Mouse (Mus musculus) myocyte (in vitro differentiated cells): ENCODE data around the gene Mitf. TPM values are rescaled to one million over a fixed set of nuclear protein-coding genes. Genes with fewer than 3 reads are reported as not detected.

Experiments used
- H3K27me3 ChIP-seq: one replicate; pipeline ENCODE4 v1.6.1; 2011; ENCODE audit not compliant: control insufficient read depth, insufficient read depth, insufficient read length
- H3K36me3 ChIP-seq: one replicate; pipeline ENCODE4 v1.6.1; 2011; ENCODE audit not compliant: control insufficient read depth, insufficient read depth
- H3K4me2 ChIP-seq: one replicate; pipeline ENCODE4 v1.6.1; 2011; ENCODE audit warnings: low read depth, control low read depth
- H3K4me3 ChIP-seq: one replicate; pipeline ENCODE4 v1.5.1; 2011; ENCODE audit warnings: mild to moderate bottlenecking, control low read depth, moderate library complexity
- H3K79me2 ChIP-seq: one replicate; pipeline ENCODE4 v1.6.1; 2011; ENCODE audit not compliant: control insufficient read depth, insufficient read depth
- H3ac ChIP-seq: one replicate; pipeline ENCODE4 v1.6.1; 2011; ENCODE audit not compliant: control insufficient read depth, insufficient read length
- CEBPB ChIP-seq: IDR thresholded peaks from 2 replicates; pipeline ENCODE4 v1.6.1; 2011; ENCODE audit warnings: mild to moderate bottlenecking, moderate library complexity; ENCODE audit not compliant: poor library complexity, insufficient read depth, severe bottlenecking
- E2F4 ChIP-seq: IDR thresholded peaks from one replicate; pipeline ENCODE4 v1.6.1; 2011; ENCODE audit warnings: mild to moderate bottlenecking, control low read depth, moderate library complexity; ENCODE audit not compliant: insufficient read depth
- MAX ChIP-seq: IDR thresholded peaks from one replicate; pipeline ENCODE4 v1.6.1; 2011; ENCODE audit warnings: low read depth, mild to moderate bottlenecking, control low read depth
- MYOD1 ChIP-seq, 3 experiments: IDR thresholded peaks; one replicate each; pipeline ENCODE4 v1.6.1; 2011; ENCODE audit warnings: control low read depth in 2 of 3, low read depth in 2 of 3, mild to moderate bottlenecking in 2 of 3, moderate library complexity in 1 of 3; ENCODE audit not compliant: insufficient read length in 2 of 3, control insufficient read depth in 1 of 3
- MYOG ChIP-seq, 3 experiments: IDR thresholded peaks; one replicate each; pipeline ENCODE4 v1.6.1; 2011; ENCODE audit warnings: control low read depth in 2 of 3, low read depth in 2 of 3, mild to moderate bottlenecking in 2 of 3; ENCODE audit not compliant: insufficient read length in 2 of 3, control insufficient read depth in 1 of 3, insufficient read depth in 1 of 3
- POLR2A ChIP-seq: IDR thresholded peaks from one replicate; pipeline ENCODE4 v1.6.1; 2011; ENCODE audit warnings: low read depth, mild to moderate bottlenecking, control low read depth, moderate library complexity; ENCODE audit not compliant: insufficient read length
- POLR2AphosphoS2 ChIP-seq: IDR thresholded peaks from one replicate; pipeline ENCODE4 v1.6.1; 2011; ENCODE audit warnings: low read depth, control low read depth; ENCODE audit not compliant: insufficient read length
- REST ChIP-seq: IDR thresholded peaks from one replicate; pipeline ENCODE4 v1.6.1; 2011; ENCODE audit warnings: mild to moderate bottlenecking, control low read depth, moderate library complexity; ENCODE audit not compliant: insufficient read depth, insufficient read length
- SRF ChIP-seq: IDR thresholded peaks from one replicate; pipeline ENCODE4 v1.6.1; 2011; ENCODE audit warnings: low read depth; ENCODE audit not compliant: control insufficient read depth, insufficient read length
- TCF12 ChIP-seq: IDR thresholded peaks from one replicate; pipeline ENCODE4 v1.6.1; 2011; ENCODE audit warnings: mild to moderate bottlenecking, control low read depth; ENCODE audit not compliant: poor library complexity, insufficient read depth, severe bottlenecking
- TCF3 ChIP-seq: IDR thresholded peaks from one replicate; pipeline ENCODE4 v1.6.1; 2011; ENCODE audit warnings: low read depth, control low read depth; ENCODE audit not compliant: insufficient read length
- USF1 ChIP-seq: IDR thresholded peaks from one replicate; pipeline ENCODE4 v1.6.1; 2011; ENCODE audit warnings: low read depth, mild to moderate bottlenecking, control low read depth, moderate library complexity
- polyA plus RNA-seq: library from polyadenylated mRNA; unstranded; fragments of >200 nt; fragmentation: generic; extraction: Trizol; gene quantifications from one replicate; pipeline ENCODE4 v1.2.1, GENCODE M21; 2012; ENCODE audit warnings: missing spikeins

Mitf gene
- polyA plus RNA-seq, 1 experiment, result 2.4 TPM

DNA sequence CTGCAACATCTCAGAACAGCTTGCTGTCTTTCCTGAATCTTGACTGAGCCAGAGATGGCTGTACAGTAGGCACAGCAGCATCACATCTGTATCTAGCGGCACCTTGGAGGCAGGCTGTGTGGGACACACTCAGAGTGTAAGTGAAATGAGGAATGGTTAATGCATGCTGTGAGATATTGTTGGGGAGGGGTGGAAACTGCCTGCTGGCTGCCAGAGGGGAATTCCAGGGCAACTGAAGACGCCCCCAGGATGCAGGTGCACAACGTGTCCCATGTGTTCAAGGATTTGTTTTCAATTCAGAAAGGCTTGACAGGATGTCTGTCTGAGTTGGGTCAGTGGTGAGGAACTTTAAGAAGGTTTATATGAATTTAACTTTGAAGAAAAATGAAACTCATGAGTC, 37.3 kb downstream of the Mitf start:
- Histone ChIP-seq H3K27me3 (no peaks in the 10 kb centered on the region), H3K79me2 (no peaks in the 10 kb centered on the region), H3K4me2 (no peak overlapping the region), H3K4me3 (no peak overlapping the region), H3K36me3 (no peaks in the 10 kb centered on the region), H3ac (no peak overlapping the region)
- TF ChIP-seq POLR2AphosphoS2, result no peak
- no peak for TF ChIP-seq CEBPB
- no peak for TF ChIP-seq SRF
- TF ChIP-seq MAX, result no peak
- no peak for TF ChIP-seq REST
- TF ChIP-seq TCF3, result no peak
- TF ChIP-seq E2F4, result no peak

DNA sequence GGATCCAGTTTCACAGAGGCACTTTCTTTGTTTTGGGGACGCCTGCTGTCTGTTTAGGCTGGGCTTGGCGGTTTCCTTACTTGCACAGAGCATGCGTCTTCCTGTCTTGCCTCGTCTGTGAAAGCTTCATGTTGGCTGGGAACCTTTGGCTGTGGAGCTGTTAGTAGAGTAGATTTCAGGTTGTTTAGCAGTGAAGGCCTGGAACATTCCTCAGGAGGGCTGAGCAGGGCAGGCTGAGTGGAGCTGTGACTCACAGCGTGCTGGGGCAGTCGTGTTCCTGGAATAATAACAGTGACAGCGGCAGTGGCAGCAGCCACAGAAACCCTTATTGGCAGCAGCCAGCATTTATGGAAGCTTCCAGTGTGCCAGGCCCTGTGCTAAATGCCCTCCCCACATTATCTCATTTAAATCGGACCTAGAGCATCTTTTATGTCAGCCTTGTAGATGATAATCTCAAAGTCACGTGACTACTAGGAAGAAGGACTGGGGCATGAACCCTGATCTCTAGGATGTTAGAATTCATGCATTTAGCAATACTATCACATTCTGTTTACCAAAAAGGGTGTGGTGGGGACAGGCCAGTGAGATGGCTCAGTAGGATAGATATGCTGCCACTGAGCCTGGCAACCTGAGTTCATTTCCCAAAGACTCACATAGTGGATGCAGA, 41.5 kb downstream of the Mitf start:
- peak overlapping the region; percentile 15 for H3K4me2 ChIP-seq
- no peaks in the 10 kb centered on the region for H3K79me2 ChIP-seq
- no peak overlapping the region for H3K4me3 ChIP-seq
- H3ac ChIP-seq, result no peak overlapping the region
- H3K36me3 ChIP-seq, result no peaks in the 10 kb centered on the region
- no peaks in the 10 kb centered on the region for H3K27me3 ChIP-seq
- peak in 1 of 3 experiments; percentile 23 for TF ChIP-seq MYOD1 (IDR thresholded peaks at IDR 0.05; ENCODE audit: control insufficient read depth in 1 of 3, insufficient read length in 2 of 3, low read depth in 2 of 3)
- peak; percentile 60 for TF ChIP-seq USF1
- TF ChIP-seq E2F4, result no peak

DNA sequence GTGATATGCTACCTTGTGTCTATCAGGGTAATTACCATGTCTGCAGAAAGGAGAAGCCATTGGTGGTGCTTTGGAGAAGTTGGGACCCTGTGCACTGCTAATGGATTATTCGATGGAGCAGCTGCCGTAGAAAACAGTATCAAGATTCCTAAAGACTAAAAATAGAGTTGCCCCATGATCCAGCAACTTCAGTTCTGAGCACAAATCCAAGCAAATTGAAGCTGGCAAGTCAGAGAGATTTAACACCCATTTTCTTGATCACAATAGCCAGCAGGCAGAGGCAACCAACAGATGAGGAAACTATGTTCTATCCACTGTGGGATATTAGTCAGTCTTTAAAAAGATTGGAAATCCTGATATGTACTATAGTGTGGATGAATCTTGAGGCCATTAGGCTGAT, 47.4 kb downstream of the Mitf start:
- Histone ChIP-seq H3K36me3 (no peaks in the 10 kb centered on the region), H3ac (no peak overlapping the region), H3K79me2 (no peaks in the 10 kb centered on the region), H3K27me3 (no peaks in the 10 kb centered on the region), H3K4me2 (no peak overlapping the region), H3K4me3 (no peak overlapping the region)
- TF ChIP-seq POLR2A, result no peak
- TF ChIP-seq CEBPB, result no peak
- no peak for TF ChIP-seq MYOD1 (IDR thresholded peaks at IDR 0.05; ENCODE audit: control insufficient read depth in 1 of 3, insufficient read length in 2 of 3, low read depth in 2 of 3)
- TF ChIP-seq TCF3, result no peak
- no peak for TF ChIP-seq E2F4
- TF ChIP-seq MAX, result no peak
- no peak for TF ChIP-seq USF1
- TF ChIP-seq MYOG (IDR thresholded peaks at IDR 0.05; ENCODE audit: control insufficient read depth in 1 of 3, insufficient read depth in 1 of 3, insufficient read length in 2 of 3, low read depth in 2 of 3), result no peak
- no peak for TF ChIP-seq REST
- TF ChIP-seq SRF, result no peak
- no peak for TF ChIP-seq POLR2AphosphoS2
- TF ChIP-seq TCF12, result no peak

DNA sequence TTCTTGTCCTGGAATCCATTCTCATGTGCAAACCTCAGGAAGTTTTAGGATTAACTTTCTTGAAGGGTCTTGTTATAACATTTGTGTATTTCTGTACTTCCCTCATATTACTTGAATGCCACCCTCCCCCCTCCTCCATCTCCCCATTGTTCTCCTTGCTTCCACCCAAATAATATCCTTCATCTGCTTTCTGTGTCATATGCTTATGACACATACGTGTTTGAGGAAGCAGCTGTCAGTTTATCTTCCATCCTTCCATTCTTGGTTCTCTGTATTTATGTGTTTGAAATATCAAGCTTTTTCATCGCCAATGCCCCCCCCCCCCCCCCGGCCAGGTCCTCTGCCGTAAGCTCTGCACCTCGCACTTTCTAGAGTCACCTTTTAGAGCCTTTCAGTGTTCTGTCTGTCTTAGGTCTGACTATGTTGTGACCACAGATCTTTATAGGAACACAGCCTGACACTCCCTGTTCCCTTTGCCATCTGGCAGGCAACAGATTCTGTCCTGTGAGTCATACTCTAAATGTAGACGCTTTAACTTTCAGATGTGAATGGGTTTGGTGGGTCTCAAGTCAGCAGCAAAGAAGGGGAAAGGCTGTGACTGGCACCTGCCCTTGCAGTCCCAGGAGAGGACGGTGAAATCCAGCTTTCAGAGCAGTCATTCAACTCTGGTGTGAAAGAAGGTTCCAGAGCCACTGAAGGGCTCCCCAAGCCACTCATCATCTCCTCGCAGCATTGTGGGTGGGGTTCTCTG, 48.7 kb downstream of the Mitf start:
- no peaks in the 10 kb centered on the region for H3K36me3 ChIP-seq
- H3K4me3 ChIP-seq, result no peak overlapping the region
- H3K79me2 ChIP-seq, result no peaks in the 10 kb centered on the region
- no peaks in the 10 kb centered on the region for H3K27me3 ChIP-seq
- H3ac ChIP-seq, result no peak overlapping the region
- TF ChIP-seq POLR2AphosphoS2, result no peak
- no peak for TF ChIP-seq USF1
- TF ChIP-seq MYOD1 (IDR thresholded peaks at IDR 0.05; ENCODE audit: control insufficient read depth in 1 of 3, insufficient read length in 2 of 3, low read depth in 2 of 3), result peak in 2 of 3 experiments; percentile 45 to 71
- TF ChIP-seq TCF3, result no peak
- TF ChIP-seq CEBPB, result no peak
- TF ChIP-seq TCF12, result peak; percentile 58
- TF ChIP-seq E2F4, result no peak
- TF ChIP-seq REST, result no peak
- no peak for TF ChIP-seq MAX
- no peak for TF ChIP-seq SRF
- no peak for TF ChIP-seq POLR2A
- peak in 1 of 3 experiments; percentile 35 for TF ChIP-seq MYOG (IDR thresholded peaks at IDR 0.05; ENCODE audit: control insufficient read depth in 1 of 3, insufficient read depth in 1 of 3, insufficient read length in 2 of 3, low read depth in 2 of 3)
- peak overlapping the region; percentile 80 for H3K4me2 ChIP-seq

DNA sequence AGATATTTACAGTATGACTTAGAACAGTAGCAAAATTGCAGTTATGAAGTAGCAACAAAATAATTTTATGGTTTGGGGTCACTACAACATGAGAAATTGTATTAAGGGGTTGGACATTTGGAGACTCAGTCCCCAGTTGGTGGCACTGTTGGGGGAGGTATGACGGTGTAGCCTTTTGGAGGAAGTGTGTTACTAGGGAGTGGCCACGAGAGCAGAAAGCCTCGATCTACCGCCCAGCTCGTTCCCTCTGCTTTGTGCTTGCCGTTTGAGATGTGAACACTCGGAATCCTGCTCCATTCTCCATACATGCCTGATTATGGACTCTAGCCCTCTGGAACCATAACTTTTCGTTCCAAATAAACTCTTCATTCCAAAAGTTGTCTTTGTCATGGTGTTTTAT, 49.6 kb downstream of the Mitf start:
- Histone ChIP-seq H3ac (no peak overlapping the region), H3K4me3 (no peak overlapping the region), H3K79me2 (no peaks in the 10 kb centered on the region), H3K27me3 (no peaks in the 10 kb centered on the region), H3K4me2 (peak overlapping the region; percentile 80), H3K36me3 (no peaks in the 10 kb centered on the region)
- no peak for TF ChIP-seq REST
- TF ChIP-seq CEBPB, result no peak
- TF ChIP-seq TCF12, result no peak
- no peak for TF ChIP-seq E2F4
- no peak for TF ChIP-seq USF1
- no peak for TF ChIP-seq POLR2AphosphoS2
- TF ChIP-seq MAX, result no peak
- no peak for TF ChIP-seq MYOG (IDR thresholded peaks at IDR 0.05; ENCODE audit: control insufficient read depth in 1 of 3, insufficient read depth in 1 of 3, insufficient read length in 2 of 3, low read depth in 2 of 3)
- TF ChIP-seq SRF, result no peak
- TF ChIP-seq TCF3, result no peak
- no peak for TF ChIP-seq POLR2A
- no peak for TF ChIP-seq MYOD1 (IDR thresholded peaks at IDR 0.05; ENCODE audit: control insufficient read depth in 1 of 3, insufficient read length in 2 of 3, low read depth in 2 of 3)
